Mouse (Mus musculus): Measurements from ENCODE around the gene Trnt1.

Gene Trnt1

GRCm38 (mm10) chr6:106768640-106769289, at the start of gene Trnt1:
TSS of gene Trnt1 (plus strand) at chr6:106769120.
- DNase-seq, result peak; percentile 98

DNA sequence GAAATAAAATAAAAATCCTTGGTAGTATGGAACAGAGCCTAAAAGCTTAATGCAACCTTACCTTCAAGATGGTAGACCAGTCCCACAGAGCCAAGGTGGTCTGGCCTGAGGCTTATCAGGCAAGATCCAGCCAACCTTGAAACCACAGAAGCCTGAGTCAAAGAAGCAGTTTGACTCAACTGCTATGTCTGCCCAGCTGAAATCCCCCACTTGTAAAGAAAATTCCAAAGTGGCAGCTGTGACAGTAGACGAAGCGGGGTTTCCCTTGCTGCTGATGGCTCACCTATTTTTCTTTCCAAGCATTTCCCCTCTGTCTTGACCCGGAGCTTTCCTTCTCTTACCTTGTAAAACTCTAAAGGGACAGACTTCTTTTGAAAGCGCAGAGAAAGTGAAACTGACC, 43.3 kb upstream of the Trnt1 start:
- no peak for DNase-seq

DNA sequence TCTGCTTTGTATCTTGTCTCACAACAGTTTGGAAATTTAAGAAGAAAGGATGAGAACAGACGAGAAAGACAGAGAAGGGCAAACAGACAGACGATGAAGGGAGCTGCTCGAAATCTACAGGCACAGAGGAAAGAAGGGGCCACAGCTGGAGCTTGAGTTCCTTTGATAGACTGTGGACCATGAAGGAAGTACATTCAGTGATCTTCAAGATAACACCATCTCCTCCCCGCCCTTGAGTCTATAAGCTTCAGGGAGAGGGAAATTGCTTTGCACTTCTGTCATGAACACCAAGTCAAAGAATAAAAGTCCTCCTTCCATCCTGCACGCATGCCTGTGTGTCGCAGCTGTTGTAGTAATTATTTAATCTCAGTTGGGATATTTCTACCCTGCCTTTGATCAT, 42.8 kb upstream of the Trnt1 start:
- no peak for DNase-seq

DNA sequence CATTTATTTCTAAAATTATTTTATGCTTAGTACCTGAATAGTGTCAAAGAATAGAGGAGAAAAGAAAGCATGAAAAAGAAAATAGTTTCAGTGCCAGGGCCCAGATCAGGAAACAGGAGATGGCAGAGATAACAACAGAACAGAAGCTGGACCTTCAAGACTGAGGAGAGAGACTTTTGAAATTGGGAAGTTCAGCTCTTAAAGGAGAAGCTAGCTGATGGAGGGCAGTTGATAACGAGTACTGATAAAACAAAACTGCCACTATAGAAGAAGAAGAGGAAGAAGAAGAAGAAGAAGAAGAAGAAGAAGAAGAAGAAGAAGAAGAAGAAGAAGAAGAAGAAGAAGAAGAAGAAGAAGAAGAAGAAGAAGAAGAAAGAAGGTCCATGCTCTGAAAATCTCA, 41.2 kb upstream of the Trnt1 start:
- no peak for DNase-seq

GRCm38 (mm10) chr6:106729682-106730314, 39.1 kb upstream of the Trnt1 start:
- no peak for DNase-seq

DNA sequence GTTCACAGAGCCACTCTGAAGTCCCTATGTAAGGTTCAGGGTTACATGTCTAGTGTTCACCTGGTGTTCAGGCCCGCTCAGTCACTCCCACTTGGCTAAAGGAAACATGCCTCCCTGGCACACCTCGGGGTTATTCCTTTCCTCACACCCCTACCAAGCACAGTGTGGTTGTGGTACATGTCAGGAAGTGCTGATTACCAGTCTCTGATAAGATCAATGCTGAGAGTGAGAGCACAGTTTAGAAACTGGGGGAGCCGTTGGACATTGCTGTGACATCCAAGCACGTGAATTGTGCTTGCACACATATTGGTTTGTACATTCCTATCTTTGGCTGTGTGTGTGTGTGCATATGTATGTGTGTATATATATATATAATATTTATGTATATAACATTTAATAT, 36.4 kb upstream of the Trnt1 start:
- DNase-seq, result no peak

DNA sequence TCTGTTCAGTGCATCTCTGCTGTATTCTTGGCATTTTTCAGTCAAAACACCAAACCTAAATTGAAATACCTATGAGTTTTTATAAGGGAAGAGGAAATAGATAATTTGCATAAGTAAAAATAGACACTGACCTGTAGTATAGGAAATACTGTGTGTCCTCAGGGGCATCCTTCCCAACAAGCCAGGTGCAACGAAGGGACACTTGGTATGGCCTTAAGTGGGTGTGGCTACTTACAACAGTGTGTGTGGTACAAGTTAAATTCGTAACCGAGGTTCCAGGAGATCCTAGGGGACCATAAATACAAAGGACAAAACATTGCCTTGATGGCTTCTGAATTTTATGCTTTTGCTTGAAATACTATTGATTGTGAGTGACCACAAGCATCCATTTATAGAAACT, 30.7 kb upstream of the Trnt1 start:
- DNase-seq, result no peak

DNA sequence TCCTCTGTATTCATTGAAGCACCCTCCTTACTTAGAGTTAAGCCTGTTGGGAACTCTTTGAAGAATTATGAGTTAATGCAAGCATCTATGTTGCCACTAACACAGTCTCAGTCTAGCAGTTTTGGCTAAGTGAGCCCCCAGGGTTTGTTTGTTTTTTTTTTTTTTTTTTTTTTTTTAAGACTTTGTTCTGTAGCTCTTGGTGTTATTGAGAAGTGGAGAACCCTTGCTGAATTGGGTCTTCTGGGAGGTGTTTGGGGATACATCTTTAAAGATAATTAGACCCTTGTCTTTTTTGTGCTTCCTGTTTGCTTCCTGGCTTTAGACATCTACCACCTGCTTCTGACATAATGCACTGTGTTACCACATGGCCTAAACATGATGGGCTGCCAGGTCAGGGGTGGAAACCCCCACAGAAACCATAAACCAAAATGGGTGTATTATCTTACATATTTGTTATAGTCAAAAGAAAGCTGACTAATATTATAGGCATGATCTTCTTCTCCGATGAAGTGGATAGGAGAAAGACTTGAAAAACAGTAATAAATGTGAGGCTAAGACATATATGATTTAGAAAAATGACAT, 28.6 kb upstream of the Trnt1 start:
- DNase-seq, result no peak

GRCm38 (mm10) chr6:106743556-106744233, 25.2 kb upstream of the Trnt1 start:
- no peak for DNase-seq

GRCm38 (mm10) chr6:106745673-106746394, 23.1 kb upstream of the Trnt1 start:
- no peak for DNase-seq

DNA sequence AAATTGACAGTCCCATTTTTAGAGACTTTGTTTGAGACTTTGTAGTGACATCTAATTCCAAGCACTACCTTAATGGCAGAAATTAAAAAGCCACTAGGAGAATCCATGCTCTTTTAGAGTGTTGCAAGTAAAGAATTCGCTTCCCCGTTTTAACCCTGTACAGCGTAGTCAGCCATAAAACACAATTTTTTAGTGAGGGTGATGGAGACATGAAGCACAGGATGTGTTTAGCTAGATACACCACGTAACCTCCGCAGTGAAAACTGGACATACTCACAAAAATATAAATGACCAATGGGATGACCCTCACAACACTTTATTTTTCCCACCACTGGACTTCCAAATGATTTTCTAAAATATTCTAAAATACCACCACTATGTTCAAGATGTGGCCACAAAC, 21.7 kb upstream of the Trnt1 start:
- DNase-seq, result no peak

DNA sequence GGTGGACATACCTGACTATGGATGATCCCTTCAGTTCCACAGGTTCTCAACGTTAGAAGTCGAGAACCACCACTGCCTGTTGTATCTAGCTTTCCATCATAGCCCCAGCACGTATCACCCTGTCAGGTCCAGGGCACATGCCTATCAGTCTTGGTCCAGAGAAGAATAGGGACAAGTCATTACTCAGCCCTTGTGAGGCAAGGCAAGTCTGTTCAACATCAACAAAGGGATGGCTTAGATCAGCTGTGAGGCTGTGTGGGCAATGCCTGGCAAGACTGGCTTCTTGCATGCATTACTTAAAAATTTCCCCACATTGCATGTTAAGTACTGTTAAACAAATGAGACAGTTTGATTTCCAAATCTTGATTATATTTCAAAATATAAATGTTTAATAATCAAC, 21.1 kb upstream of the Trnt1 start:
- DNase-seq, result no peak

GRCm38 (mm10) chr6:106748887-106749388, 20.0 kb upstream of the Trnt1 start, which contains the start of gene Il5ra:
TSS of gene Il5ra (minus strand) at chr6:106749037.
- no peak for DNase-seq

GRCm38 (mm10) chr6:106750291-106750690, 18.6 kb upstream of the Trnt1 start:
- DNase-seq, result no peak

- no peak for DNase-seq
Measured at GRCm38 (mm10) chr6:106758299-106758698, 10.6 kb upstream of the Trnt1 start.

DNA sequence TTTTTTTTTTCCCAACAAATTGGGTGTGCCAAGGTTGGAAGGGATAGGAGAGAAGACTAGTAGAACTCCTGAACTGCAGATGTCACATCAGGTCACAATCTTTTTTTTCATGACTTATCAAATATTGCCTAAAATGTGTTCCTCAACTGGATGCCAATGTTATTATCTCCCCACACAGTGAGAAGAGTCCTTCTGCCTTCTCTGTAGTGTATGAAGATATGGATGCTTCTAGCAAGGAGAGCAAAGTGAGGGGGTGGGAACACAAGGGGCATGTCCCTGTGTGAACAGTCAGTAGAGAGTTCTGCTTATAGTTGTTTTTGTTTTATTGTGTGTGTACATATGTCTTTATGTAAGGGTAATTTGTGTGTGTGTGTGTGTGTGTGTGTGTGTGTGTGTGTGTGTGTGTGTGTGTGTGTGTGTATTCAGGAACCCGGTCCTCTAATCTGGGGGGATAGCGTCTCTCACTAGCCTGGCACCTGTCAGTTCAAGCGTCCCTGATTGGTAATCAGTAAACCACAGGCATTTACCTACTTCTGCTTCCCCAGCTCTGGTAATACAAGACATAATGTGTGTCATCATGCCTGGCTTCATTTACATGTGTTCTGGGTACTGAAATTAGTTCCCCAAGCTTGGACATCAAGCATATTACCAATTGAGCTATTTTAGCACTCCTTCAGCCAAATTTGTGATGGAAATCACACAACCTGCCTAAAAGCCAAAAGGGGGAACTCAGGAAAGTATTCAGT, 8.3 kb upstream of the Trnt1 start:
- DNase-seq, result no peak

- DNase-seq, result no peak
Measured at GRCm38 (mm10) chr6:106761486-106761885, 7.4 kb upstream of the Trnt1 start.

GRCm38 (mm10) chr6:106765892-106766291, 3.0 kb upstream of the Trnt1 start:
- no peak for DNase-seq

DNA sequence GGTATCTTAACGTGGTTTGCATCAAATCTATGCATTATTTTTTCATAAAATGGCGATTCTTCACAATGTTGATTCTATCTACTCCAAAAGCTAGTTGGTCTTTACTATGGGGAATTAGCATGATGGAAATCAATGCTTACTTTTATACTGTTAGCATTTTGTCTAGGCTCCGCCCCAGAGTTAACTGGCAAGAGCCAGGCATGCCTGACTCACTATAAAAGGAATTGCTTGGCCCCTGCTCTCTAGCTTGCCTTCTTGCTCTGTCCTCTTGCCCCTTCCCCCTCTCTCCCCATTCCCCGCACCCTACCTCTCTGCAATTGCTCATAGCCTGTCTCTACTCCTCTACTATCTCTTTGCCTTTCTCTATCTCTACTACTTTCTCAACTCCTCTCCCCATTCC, 2.1 kb upstream of the Trnt1 start:
- DNase-seq, result no peak

DNA sequence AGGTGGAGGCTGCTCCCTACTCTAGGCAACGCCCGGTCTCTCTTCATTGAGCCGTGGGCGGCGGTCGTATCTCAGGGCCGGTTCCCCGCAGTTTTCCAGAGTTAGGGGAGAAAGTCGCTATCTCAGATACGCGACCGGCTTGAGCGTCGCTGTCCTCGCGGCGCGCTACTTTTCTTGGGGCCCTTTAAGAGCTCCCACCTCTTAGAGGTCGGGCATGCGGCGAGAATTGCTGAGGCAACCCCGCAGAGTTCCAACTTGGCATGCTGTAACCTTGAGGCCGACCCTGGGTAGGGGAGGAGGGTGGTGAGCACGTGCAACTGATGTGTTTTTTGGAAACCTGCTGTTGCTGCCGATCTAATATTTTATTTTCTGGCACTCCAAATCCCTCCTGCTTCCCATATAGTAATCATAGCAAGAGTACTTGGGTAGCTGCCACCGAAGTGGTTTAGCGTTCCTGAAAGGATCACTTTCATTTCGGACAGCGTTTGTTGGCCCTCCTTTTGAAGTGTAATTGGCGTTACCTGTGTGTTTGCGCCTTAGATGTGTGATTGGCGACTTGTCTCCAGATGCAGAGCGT, 458 bp downstream of the Trnt1 start:
- no peak for DNase-seq

DNA sequence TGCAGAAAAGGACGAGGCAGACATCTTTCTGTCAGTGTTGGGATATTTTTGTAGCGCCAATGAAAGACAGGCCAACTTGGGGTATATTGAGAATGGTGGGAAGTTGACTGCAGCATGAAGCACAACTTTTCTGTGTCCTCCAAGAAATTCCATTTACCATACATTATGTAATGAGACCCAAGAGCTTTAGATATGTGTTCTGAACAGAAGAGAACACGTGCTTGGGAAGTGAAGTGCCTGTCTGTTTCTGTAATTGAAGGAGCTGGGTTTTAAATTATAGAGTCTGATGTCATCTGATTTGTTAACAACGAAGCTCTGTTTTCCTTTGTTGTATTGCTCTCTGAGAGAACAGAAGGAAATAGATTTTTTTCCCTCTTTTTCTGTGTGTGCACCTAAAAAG, 1.1 kb downstream of the Trnt1 start:
- no peak for DNase-seq

- DNase-seq, result no peak
Measured at GRCm38 (mm10) chr6:106787138-106787537, 18.2 kb downstream of the Trnt1 start.

Data from right cerebral cortex, adult 18-20 months (tissue).